Mouse (Mus musculus): ENCODE results near the gene Satl1. TPM values are rescaled to one million over a fixed set of nuclear protein-coding genes. Genes with fewer than 3 reads are reported as not detected.
"Not testable (repeated sequence)": the region's sequence is repeated elsewhere in the genome, so short reads cannot be mapped to it uniquely, and the experiment has no call there.

The Satl1 gene
- total RNA-seq (2012; rRNA removed): not detected in 2 replicates

DNA sequence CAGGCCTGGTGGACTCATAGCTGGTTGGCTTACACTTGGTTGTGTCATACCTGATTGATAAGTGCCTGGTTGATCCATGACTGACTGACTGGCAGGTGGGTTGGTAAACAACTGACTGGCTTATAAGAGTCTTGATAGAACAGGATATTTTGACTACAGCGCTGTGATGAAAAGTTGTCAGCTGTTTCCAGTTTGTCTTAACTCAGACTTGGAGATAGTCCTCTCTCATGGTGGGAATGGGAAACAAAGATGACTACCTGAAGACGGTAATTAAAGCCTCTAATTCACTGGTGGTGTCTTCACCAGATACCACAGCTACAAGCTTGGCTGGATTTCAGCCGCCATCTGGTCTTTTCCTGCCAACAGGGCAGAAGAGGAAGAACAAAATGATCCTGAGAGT is at the start of gene Satl1:
TSS of gene Satl1 (minus strand) at position 101 of the 400 bp plus-strand sequence.
- no peak within 1 kb of the TSS for H3K4me3 ChIP-seq (ENCODE audit: insufficient read depth in 1 of 2, low read depth in 1 of 2, low read length in 2 of 2, poor library complexity in 1 of 2, severe bottlenecking in 1 of 2)
- no peak for TF ChIP-seq ZNF384 (IDR thresholded peaks at IDR 0.05; ENCODE audit: low read depth, low read length)
- TF ChIP-seq MAFK (IDR thresholded peaks at IDR 0.05; ENCODE audit: insufficient read depth, low read depth, low read length): no peak
- no peak for TF ChIP-seq HCFC1 (IDR thresholded peaks at IDR 0.05; ENCODE audit: borderline replicate concordance, insufficient read depth, low read length)
- no peak for TF ChIP-seq ZC3H11A (IDR thresholded peaks at IDR 0.05; ENCODE audit: borderline replicate concordance, low read depth, low read length)
- H3K9me3 ChIP-seq (ENCODE audit: control insufficient read depth, insufficient read depth, low read depth, low read length): no peaks in the 10 kb centered on the region
- no peaks in the 10 kb centered on the region for H3K36me3 ChIP-seq (ENCODE audit: control insufficient read depth, insufficient read depth, low read length, poor library complexity, severe bottlenecking)
- in situ Hi-C loops (cut with MboI; ENCODE audit: low sequenced_read_pairs in 2 of 2, unreplicated experiment in 2 of 2): no loop called here
- no peaks in the 10 kb centered on the region for H3K4me1 ChIP-seq (ENCODE audit: control insufficient read depth in 2 of 2, insufficient read depth in 2 of 2, low read length in 2 of 2, poor library complexity in 1 of 2)
- DNase-seq (ENCODE audit: low read depth, low spot score): no peak
- no peak within 1 kb of the TSS for H3K9ac ChIP-seq (ENCODE audit: insufficient read depth, low read depth, low read length, poor library complexity, severe bottlenecking)
- H3K27ac ChIP-seq (ENCODE audit: insufficient read depth, low read depth, low read length, poor library complexity, severe bottlenecking): no peak within 1 kb of the TSS

- no peaks in the 10 kb centered on the region for H3K4me1 ChIP-seq (ENCODE audit: control insufficient read depth in 2 of 2, insufficient read depth in 2 of 2, low read length in 2 of 2, poor library complexity in 1 of 2)
- H3K36me3 ChIP-seq (ENCODE audit: control insufficient read depth, insufficient read depth, low read length, poor library complexity, severe bottlenecking): no peaks in the 10 kb centered on the region
- H3K9ac ChIP-seq (ENCODE audit: insufficient read depth, low read depth, low read length, poor library complexity, severe bottlenecking): no peak overlapping the region
- H3K4me3 ChIP-seq (ENCODE audit: insufficient read depth in 1 of 2, low read depth in 1 of 2, low read length in 2 of 2, poor library complexity in 1 of 2, severe bottlenecking in 1 of 2): no peak overlapping the region
- TF ChIP-seq ZC3H11A (IDR thresholded peaks at IDR 0.05; ENCODE audit: borderline replicate concordance, low read depth, low read length) (no peak), CHD2 (IDR thresholded peaks at IDR 0.05; ENCODE audit: low read depth, low read length) (no peak), MAFK (IDR thresholded peaks at IDR 0.05; ENCODE audit: insufficient read depth, low read depth, low read length) (no peak), HCFC1 (IDR thresholded peaks at IDR 0.05; ENCODE audit: borderline replicate concordance, insufficient read depth, low read length) (no peak)
- in situ Hi-C loops (cut with MboI; ENCODE audit: low sequenced_read_pairs in 2 of 2, unreplicated experiment in 2 of 2): no loop called here
- no peak for DNase-seq (ENCODE audit: low read depth, low spot score)
- no peak overlapping the region for H3K27ac ChIP-seq (ENCODE audit: insufficient read depth, low read depth, low read length, poor library complexity, severe bottlenecking)
- no peaks in the 10 kb centered on the region for H3K9me3 ChIP-seq (ENCODE audit: control insufficient read depth, insufficient read depth, low read depth, low read length)
These were observed 31.5 kb upstream of the Satl1 start for GRCm38 (mm10) chrX:112438064-112438463.

DNA sequence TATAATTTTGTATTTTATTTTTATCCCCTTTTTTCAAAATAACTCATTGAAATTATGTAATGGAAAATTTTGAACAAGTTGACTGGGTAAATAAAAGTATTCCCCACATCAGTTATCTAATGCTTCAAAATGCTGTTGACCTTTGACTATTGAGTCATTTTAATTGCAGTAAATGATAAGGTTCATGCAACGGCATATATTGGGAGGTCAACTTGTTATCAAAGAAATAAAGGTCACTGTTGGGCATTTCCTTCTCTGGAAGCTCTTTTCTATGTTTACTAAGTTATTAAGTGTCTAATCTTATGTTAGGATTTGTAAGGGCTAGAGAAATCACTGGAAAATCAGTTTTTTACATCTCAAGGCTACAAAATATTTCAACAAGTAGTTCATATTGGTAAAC is 31.0 kb upstream of the Satl1 start:
- H3K9me3 ChIP-seq (ENCODE audit: control insufficient read depth, insufficient read depth, low read depth, low read length): no peaks in the 10 kb centered on the region
- DNase-seq (ENCODE audit: low read depth, low spot score): no peak
- no peaks in the 10 kb centered on the region for H3K4me1 ChIP-seq (ENCODE audit: control insufficient read depth in 2 of 2, insufficient read depth in 2 of 2, low read length in 2 of 2, poor library complexity in 1 of 2)
- no peak overlapping the region for H3K4me3 ChIP-seq (ENCODE audit: insufficient read depth in 1 of 2, low read depth in 1 of 2, low read length in 2 of 2, poor library complexity in 1 of 2, severe bottlenecking in 1 of 2)
- H3K9ac ChIP-seq (ENCODE audit: insufficient read depth, low read depth, low read length, poor library complexity, severe bottlenecking): no peak overlapping the region
- in situ Hi-C loops (cut with MboI; ENCODE audit: low sequenced_read_pairs in 2 of 2, unreplicated experiment in 2 of 2): no loop called here
- no peak overlapping the region for H3K27ac ChIP-seq (ENCODE audit: insufficient read depth, low read depth, low read length, poor library complexity, severe bottlenecking)
- H3K36me3 ChIP-seq (ENCODE audit: control insufficient read depth, insufficient read depth, low read length, poor library complexity, severe bottlenecking): no peaks in the 10 kb centered on the region
- TF ChIP-seq HCFC1 (IDR thresholded peaks at IDR 0.05; ENCODE audit: borderline replicate concordance, insufficient read depth, low read length) (no peak), CHD2 (IDR thresholded peaks at IDR 0.05; ENCODE audit: low read depth, low read length) (no peak), ZC3H11A (IDR thresholded peaks at IDR 0.05; ENCODE audit: borderline replicate concordance, low read depth, low read length) (no peak), MAFK (IDR thresholded peaks at IDR 0.05; ENCODE audit: insufficient read depth, low read depth, low read length) (no peak), ZNF384 (IDR thresholded peaks at IDR 0.05; ENCODE audit: low read depth, low read length) (no peak)

DNA sequence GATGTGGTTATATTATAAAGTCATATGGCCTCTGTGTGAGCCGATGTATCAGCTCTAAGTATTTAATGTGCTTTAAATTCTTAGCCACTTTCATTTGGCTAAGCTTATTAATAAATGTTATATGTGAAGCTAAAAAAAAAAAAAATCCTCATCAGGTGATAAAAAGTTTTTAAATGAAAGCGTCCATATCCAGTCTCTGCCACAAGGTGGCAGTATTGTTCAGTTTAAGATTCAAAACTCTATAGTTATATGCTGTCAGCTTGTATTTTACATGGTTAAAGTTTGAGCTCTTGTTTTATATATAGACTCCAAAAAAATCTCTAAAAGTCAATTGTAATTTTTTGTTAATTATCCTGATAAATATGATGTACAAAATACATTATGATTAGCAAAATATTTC is 16.4 kb upstream of the Satl1 start:
- peak; percentile 44; the same call in 1 of the 2 replicates for TF ChIP-seq ZNF384 (IDR thresholded peaks at IDR 0.05; ENCODE audit: low read depth, low read length)
- H3K4me3 ChIP-seq (ENCODE audit: insufficient read depth in 1 of 2, low read depth in 1 of 2, low read length in 2 of 2, poor library complexity in 1 of 2, severe bottlenecking in 1 of 2); H3K36me3 ChIP-seq (ENCODE audit: control insufficient read depth, insufficient read depth, low read length, poor library complexity, severe bottlenecking); H3K9ac ChIP-seq (ENCODE audit: insufficient read depth, low read depth, low read length, poor library complexity, severe bottlenecking); H3K4me1 ChIP-seq (ENCODE audit: control insufficient read depth in 2 of 2, insufficient read depth in 2 of 2, low read length in 2 of 2, poor library complexity in 1 of 2); in situ Hi-C loops (cut with MboI; ENCODE audit: low sequenced_read_pairs in 2 of 2, unreplicated experiment in 2 of 2); H3K9me3 ChIP-seq (ENCODE audit: control insufficient read depth, insufficient read depth, low read depth, low read length); H3K27ac ChIP-seq (ENCODE audit: insufficient read depth, low read depth, low read length, poor library complexity, severe bottlenecking): not testable (repeated sequence)
- DNase-seq (ENCODE audit: low read depth, low spot score): peak; percentile 16

GRCm38 (mm10) chrX:112412309-112412708 is 5.7 kb upstream of the Satl1 start:
- TF ChIP-seq HCFC1 (IDR thresholded peaks at IDR 0.05; ENCODE audit: borderline replicate concordance, insufficient read depth, low read length): no peak
- no peak for TF ChIP-seq ZNF384 (IDR thresholded peaks at IDR 0.05; ENCODE audit: low read depth, low read length)

GRCm38 (mm10) chrX:112370577-112371410 is 35.8 kb downstream of the Satl1 start:
- in situ Hi-C loops (cut with MboI; ENCODE audit: low sequenced_read_pairs in 2 of 2, unreplicated experiment in 2 of 2); H3K9me3 ChIP-seq (ENCODE audit: control insufficient read depth, insufficient read depth, low read depth, low read length); H3K27ac ChIP-seq (ENCODE audit: insufficient read depth, low read depth, low read length, poor library complexity, severe bottlenecking); H3K36me3 ChIP-seq (ENCODE audit: control insufficient read depth, insufficient read depth, low read length, poor library complexity, severe bottlenecking); H3K4me1 ChIP-seq (ENCODE audit: control insufficient read depth in 2 of 2, insufficient read depth in 2 of 2, low read length in 2 of 2, poor library complexity in 1 of 2); H3K4me3 ChIP-seq (ENCODE audit: insufficient read depth in 1 of 2, low read depth in 1 of 2, low read length in 2 of 2, poor library complexity in 1 of 2, severe bottlenecking in 1 of 2); H3K9ac ChIP-seq (ENCODE audit: insufficient read depth, low read depth, low read length, poor library complexity, severe bottlenecking): not testable (repeated sequence)
- peak; percentile 20 for DNase-seq (ENCODE audit: low read depth, low spot score)

More at GRCm38 (mm10) chrX:112412309-112412708, 5.7 kb upstream of the Satl1 start:
- Histone ChIP-seq H3K9me3 (ENCODE audit: control insufficient read depth, insufficient read depth, low read depth, low read length) (no peaks in the 10 kb centered on the region), H3K4me3 (ENCODE audit: insufficient read depth in 1 of 2, low read depth in 1 of 2, low read length in 2 of 2, poor library complexity in 1 of 2, severe bottlenecking in 1 of 2) (no peak overlapping the region), H3K9ac (ENCODE audit: insufficient read depth, low read depth, low read length, poor library complexity, severe bottlenecking) (no peak overlapping the region), H3K27ac (ENCODE audit: insufficient read depth, low read depth, low read length, poor library complexity, severe bottlenecking) (no peak overlapping the region), H3K36me3 (ENCODE audit: control insufficient read depth, insufficient read depth, low read length, poor library complexity, severe bottlenecking) (no peaks in the 10 kb centered on the region), H3K4me1 (ENCODE audit: control insufficient read depth in 2 of 2, insufficient read depth in 2 of 2, low read length in 2 of 2, poor library complexity in 1 of 2) (no peaks in the 10 kb centered on the region)
- DNase-seq (ENCODE audit: low read depth, low spot score): no peak
- in situ Hi-C loops (cut with MboI; ENCODE audit: low sequenced_read_pairs in 2 of 2, unreplicated experiment in 2 of 2): no loop called here

Measured in ES-E14 (cell line).